Mouse (Mus musculus) bone marrow macrophage, adult 2 months (primary cell): Measurements from ENCODE around the gene Epha7. TPM values are rescaled to one million over a fixed set of nuclear protein-coding genes. Genes with fewer than 3 reads are reported as not detected.

ENCODE experiments used
- H3K27ac ChIP-seq: 2 replicates; pipeline ENCODE4 v1.5.1; 2012; ENCODE audit warnings: low read depth, low read length; ENCODE audit not compliant: insufficient read depth
- H3K4me1 ChIP-seq: 2 replicates; pipeline ENCODE4 v1.6.1; 2012; ENCODE audit warnings: low read length; ENCODE audit not compliant: control insufficient read depth, insufficient read depth
- H3K4me3 ChIP-seq: 2 replicates; pipeline ENCODE4 v1.5.1; 2012; ENCODE audit warnings: mild to moderate bottlenecking, low read length, moderate library complexity; ENCODE audit not compliant: insufficient read depth
- CTCF ChIP-seq: IDR thresholded peaks from 2 replicates; pipeline ENCODE4 v1.5.1; 2012; ENCODE audit warnings: low read depth, mild to moderate bottlenecking, low read length, moderate library complexity
- POLR2A ChIP-seq: IDR thresholded peaks from 2 replicates; pipeline ENCODE4 v1.6.1; 2012; ENCODE audit warnings: mild to moderate bottlenecking, low read depth, low read length, borderline replicate concordance
- polyA plus RNA-seq: library from polyadenylated mRNA; stranded (reverse); fragments of >200 nt; gene quantifications from 2 replicates; pipeline ENCODE4 v1.2.4, GENCODE M21; 2012; ENCODE audit not compliant: missing spikeins, insufficient read depth, insufficient read length

Gene Epha7
- polyA plus RNA-seq, 1 experiment = 0.13 TPM

DNA sequence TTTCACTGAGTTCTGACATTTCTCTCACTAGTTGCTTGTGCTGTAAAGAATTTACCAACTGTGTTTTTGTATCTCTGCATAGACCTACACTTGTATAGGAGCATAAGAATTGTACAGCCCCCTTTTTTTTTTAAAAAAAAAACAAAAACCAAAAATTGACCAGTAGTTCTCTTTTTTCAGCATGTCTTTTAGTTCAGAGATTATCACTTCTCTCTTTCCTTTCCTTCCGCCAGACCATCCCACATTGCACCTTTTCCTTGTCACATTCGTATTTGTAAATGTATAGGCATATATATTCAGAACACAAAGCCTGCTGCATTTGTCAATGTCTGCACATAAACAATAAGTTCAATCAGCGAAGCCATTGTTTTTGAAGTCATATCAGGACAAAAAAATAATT is 24.7 kb downstream of the Epha7 start:
- no peaks in the 10 kb centered on the region for H3K4me1 ChIP-seq
- TF ChIP-seq CTCF (no peak), POLR2A (no peak)
- no peak overlapping the region for H3K27ac ChIP-seq
- H3K4me3 ChIP-seq = no peak overlapping the region

DNA sequence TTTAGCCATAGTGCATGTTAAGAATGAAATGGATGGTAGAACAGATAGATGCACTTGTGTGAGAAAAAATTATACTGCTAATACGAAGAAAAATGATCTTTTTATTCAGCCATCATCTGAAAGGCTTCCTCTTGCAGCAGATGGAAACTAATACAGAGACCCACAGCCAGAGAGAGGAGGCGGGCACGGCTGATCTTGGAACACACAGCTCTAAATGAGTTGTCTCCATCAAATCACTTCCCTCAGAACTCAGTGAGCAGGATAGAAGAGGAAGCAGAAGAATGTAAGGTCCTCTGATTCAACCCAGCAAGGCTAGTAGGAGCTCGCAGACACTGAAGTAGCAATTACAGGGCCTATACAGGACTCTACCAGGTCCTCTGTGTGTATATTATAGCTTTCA is 33.4 kb downstream of the Epha7 start:
- TF ChIP-seq CTCF = no peak
- TF ChIP-seq POLR2A = no peak
- H3K27ac ChIP-seq = no peak overlapping the region
- H3K4me3 ChIP-seq = no peak overlapping the region
- H3K4me1 ChIP-seq = no peaks in the 10 kb centered on the region

DNA sequence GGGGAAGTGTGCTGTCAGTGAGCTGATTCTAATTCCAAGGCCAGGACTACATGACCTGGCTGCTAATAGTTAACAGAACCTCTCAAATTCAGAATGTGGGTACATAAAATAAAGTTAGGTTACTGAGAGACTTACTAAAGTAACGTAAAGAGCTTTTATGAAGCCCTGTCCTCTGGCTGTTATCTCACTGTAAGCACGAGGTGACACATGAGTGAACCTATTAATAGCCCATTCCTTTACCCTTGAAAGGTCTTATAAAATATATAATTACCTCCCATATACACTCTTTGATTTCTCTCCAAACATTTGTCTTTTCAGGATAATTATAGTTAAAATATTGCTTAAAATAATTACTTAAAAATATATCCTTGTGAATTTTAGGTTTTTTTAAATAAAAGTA is 37.5 kb downstream of the Epha7 start:
- TF ChIP-seq POLR2A (no peak), CTCF (no peak)

DNA sequence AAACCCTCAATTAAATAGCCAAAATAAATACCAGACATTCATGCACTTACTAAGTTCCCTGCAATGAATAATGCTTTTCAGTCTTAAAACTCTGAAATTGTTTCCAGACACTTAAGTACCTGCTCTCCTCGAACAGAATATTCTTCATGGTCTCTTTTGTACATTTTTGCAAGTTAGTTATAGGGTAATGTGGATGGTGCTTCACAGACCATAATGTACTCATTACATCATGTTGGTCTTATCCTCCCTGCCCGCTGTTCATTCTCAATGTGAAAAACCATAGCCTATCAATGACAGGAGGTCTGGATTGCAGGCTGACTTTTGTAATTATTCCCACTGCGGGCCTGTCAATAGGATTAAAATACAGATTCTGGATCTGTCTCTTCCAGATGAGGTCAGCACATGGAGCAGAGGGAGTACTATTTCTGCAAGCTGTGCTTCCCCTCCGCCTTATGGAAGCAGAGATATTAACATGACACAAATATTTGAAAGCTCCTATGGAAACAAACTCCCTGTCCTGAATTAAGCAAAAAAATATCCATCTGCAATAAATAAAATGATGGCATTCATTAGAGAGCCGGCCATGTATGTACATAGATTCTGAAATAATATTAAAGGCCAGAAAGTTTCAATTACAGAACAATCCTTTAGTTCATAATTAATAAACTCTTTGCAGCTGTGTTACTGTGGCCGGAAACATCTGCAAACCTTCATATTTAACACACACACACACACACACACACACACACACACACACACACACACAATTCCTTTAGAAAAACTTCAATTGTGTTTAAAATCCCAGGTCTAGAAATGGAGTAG is 50.1 kb downstream of the Epha7 start:
- no peaks in the 10 kb centered on the region for H3K4me1 ChIP-seq
- TF ChIP-seq POLR2A (no peak), CTCF (no peak)
- no peak overlapping the region for H3K27ac ChIP-seq
- no peak overlapping the region for H3K4me3 ChIP-seq

More for the DNA sequence above, 37.5 kb downstream of the Epha7 start:
- Histone ChIP-seq H3K27ac (no peak overlapping the region), H3K4me1 (no peaks in the 10 kb centered on the region), H3K4me3 (no peak overlapping the region)

DNA sequence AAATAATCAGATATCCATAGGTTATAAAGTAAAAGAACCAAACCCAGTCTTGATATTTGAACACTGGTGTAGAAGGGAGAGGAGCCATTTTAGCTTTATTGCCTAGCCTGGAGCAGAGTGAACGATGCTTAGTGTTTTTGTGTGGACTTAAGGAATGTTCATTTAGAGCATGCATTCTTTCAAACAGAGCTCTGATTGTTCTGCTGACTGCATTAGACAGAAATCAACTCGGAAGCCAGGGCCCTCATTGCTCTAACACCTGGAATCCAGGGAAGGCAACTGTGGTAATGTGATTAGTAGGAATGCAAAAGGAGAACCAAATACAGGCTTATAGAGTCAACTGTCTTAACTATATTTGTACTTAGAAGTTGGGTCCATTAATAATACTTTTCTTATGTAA is 53.5 kb downstream of the Epha7 start:
- TF ChIP-seq CTCF (no peak), POLR2A (no peak)
- Histone ChIP-seq H3K27ac (no peak overlapping the region), H3K4me3 (no peak overlapping the region), H3K4me1 (no peaks in the 10 kb centered on the region)

DNA sequence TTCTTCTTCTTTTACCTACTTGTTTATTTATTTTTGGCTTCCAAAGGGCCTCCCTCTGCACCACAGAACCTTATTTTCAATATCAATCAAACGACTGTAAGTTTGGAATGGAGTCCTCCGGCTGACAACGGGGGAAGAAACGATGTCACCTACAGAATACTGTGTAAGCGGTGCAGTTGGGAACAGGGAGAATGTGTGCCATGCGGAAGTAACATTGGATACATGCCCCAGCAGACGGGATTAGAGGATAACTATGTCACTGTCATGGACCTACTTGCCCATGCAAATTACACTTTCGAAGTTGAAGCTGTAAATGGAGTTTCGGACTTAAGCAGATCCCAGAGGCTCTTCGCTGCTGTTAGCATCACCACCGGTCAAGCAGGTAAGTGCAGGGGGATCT is 58.7 kb downstream of the Epha7 start:
- Histone ChIP-seq H3K4me3 (no peak overlapping the region), H3K27ac (no peak overlapping the region), H3K4me1 (no peaks in the 10 kb centered on the region)
- no peak for TF ChIP-seq POLR2A
- no peak for TF ChIP-seq CTCF

DNA sequence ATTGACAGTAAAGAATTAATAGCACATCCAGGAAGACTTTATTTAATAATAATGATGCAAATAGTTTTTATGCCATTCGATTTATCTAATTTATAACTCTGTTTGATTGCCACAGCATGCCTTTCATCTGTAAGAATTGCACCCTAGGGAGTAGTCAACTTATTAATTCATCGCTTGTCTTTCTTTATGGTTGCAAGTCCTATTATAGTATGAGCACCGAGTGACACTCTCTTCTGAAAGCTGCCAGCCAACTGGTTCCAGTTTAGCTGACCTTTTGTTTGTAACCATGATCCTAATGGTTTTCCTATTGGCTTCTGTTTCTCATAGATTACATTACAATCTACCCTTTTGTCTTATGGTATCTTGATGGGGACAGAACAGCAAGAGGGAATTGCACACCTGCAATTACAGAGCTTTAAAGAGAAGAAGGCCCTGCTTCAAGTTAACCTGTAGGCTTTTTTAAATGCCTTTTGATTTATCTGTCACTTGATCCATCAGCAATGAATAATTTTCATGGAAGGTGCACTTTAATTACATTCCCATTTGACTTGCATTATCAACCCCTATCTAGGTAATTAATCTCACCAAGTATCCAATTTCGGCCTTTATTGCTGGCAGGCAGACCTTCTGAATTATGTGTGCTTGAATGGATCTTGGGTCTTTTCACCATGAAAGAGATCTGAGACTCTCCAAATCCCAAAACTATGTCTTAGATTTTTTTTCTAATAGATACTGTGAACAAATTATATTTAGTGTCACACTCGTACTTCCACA is 68.5 kb downstream of the Epha7 start:
- H3K4me1 ChIP-seq = no peaks in the 10 kb centered on the region
- TF ChIP-seq POLR2A (no peak), CTCF (no peak)
- H3K4me3 ChIP-seq = no peak overlapping the region

DNA sequence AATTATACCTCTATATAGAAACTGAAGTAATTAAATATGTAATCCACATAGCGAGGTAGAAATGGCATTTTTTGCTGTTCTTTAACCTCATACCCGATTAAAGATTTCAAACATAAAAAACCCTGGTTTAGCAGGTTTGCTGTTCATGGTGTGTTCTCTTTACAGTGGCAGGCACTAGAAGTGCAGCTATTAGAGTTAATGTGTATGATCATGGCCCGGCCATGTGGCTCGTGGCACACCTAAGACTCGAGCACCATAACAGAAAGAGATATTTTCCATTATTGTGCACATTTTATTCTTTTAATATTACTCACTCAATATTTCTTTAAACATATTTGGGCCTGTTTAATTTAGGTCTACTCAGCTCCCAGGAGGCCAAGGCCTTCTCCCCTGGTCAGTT is 76.7 kb downstream of the Epha7 start:
- TF ChIP-seq POLR2A = no peak
- no peak for TF ChIP-seq CTCF
- Histone ChIP-seq H3K27ac (no peak overlapping the region), H3K4me1 (no peaks in the 10 kb centered on the region), H3K4me3 (no peak overlapping the region)

More for the DNA sequence above, 68.5 kb downstream of the Epha7 start:
- H3K27ac ChIP-seq = no peak overlapping the region

DNA sequence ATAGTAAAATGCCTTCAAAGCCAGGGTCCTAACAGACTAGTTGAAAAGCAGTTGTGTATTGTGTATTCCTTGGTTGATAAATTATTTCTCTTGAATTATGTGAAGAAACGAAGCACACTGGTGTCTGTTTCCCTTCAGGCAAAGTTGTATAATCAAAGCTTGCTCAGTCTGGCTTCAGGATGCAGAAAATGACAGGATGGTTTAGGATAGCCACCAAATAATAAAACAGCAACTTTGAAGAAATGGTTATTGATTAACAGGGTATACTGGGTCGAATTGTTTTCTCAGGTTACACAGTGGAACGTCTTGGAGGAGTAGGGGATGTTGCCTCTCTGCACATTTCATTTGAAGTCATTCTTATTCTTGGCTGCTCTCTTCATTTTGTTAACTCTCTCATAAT is 77.2 kb downstream of the Epha7 start:
- H3K27ac ChIP-seq = no peak overlapping the region

DNA sequence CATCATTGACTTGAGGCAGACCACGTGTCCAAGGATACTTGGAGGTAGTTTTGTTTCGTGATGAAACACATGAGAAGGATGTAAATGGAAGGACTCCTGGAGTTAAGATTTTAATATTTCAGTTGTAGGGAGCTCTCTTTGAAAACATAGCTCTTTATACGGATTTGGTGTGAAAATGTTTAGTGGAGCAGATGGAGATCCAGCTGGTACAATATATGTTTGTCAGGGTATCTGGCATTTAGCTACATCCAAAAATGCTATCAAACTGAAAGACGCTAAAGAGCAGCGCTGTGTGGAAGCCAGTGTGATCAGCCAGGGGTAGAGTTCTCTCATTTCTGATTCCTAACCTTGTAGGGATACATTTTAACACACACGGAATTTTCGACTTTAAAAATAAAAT is 82.5 kb downstream of the Epha7 start:
- no peaks in the 10 kb centered on the region for H3K4me1 ChIP-seq
- H3K4me3 ChIP-seq = no peak overlapping the region
- TF ChIP-seq CTCF = no peak
- TF ChIP-seq POLR2A = no peak
- no peak overlapping the region for H3K27ac ChIP-seq

More for the DNA sequence above, 77.2 kb downstream of the Epha7 start:
- Histone ChIP-seq H3K4me3 (no peak overlapping the region), H3K4me1 (no peaks in the 10 kb centered on the region)
- TF ChIP-seq CTCF = no peak
- no peak for TF ChIP-seq POLR2A
